Mouse (Mus musculus) hindbrain, embryonic 16.5 days (tissue): ENCODE data around the gene Casc3. TPM values are rescaled to one million over a fixed set of nuclear protein-coding genes. Genes with fewer than 3 reads are reported as not detected.

Experiments
- ATAC-seq: fragments of 200-750 bp; cut with Nextera tagmentation; 2 replicates; pipeline ENCODE4 v1.8.0; 2017; ENCODE audit warnings: moderate TSS enrichment, moderate library complexity
- H3K27ac ChIP-seq: fragments of 300-500 bp; sonication (generic); 2 replicates; pipeline ENCODE4 v1.5.1; 2014; ENCODE audit warnings: low read depth, mild to moderate bottlenecking, control low read depth, low read length, moderate library complexity
- H3K27me3 ChIP-seq: fragments of 300-500 bp; sonication (generic); replicated peaks from 2 replicates; pipeline ENCODE4 v1.6.1; 2014; ENCODE audit warnings: low read length; ENCODE audit not compliant: control insufficient read depth, insufficient read depth
- H3K36me3 ChIP-seq: fragments of 300-500 bp; sonication (generic); 2 replicates; pipeline ENCODE4 v1.6.1; 2014; ENCODE audit warnings: mild to moderate bottlenecking, low read length, moderate library complexity, mixed read lengths; ENCODE audit not compliant: control insufficient read depth, insufficient read depth
- H3K4me1 ChIP-seq: fragments of 300-500 bp; sonication (generic); 2 replicates; pipeline ENCODE4 v1.6.1; 2014; ENCODE audit warnings: low read depth, low read length; ENCODE audit not compliant: control insufficient read depth, insufficient read depth
- H3K4me2 ChIP-seq: fragments of 300-500 bp; sonication (generic); 2 replicates; pipeline ENCODE4 v1.6.1; 2014; ENCODE audit warnings: mild to moderate bottlenecking, low read length, control low read depth, moderate library complexity
- H3K4me3 ChIP-seq: fragments of 300-500 bp; sonication (generic); 2 replicates; pipeline ENCODE4 v1.5.1; 2014; ENCODE audit warnings: mild to moderate bottlenecking, low read length, control low read depth, moderate library complexity
- H3K9ac ChIP-seq: fragments of 300-500 bp; sonication (generic); 2 replicates; pipeline ENCODE4 v1.6.1; 2014; ENCODE audit warnings: low read depth, mild to moderate bottlenecking, control low read depth, low read length, moderate library complexity
- H3K9me3 ChIP-seq: fragments of 300-500 bp; sonication (generic); 2 replicates; pipeline ENCODE4 v1.6.1; 2014; ENCODE audit warnings: mild to moderate bottlenecking, low read length, moderate library complexity; ENCODE audit not compliant: control insufficient read depth
- WGBS: fragments of 180-500 bp; shearing (Covaris S2); extraction: QIAGEN DNeasy Blood & Tissue Kit; methylation state at CpG from one replicate; pipeline ENCODE4 v1.1.7; 2014; 5-methylcytosine and 5-hydroxymethylcytosine counted together
- polyA plus RNA-seq: library from polyadenylated mRNA; unstranded; fragments of >200 nt; fragmentation: Nextera tagmentation; extraction: Ambion mirVana; gene quantifications from 2 replicates; pipeline ENCODE4 v1.2.1, GENCODE M21; 2015

The Casc3 gene
- polyA plus RNA-seq, 1 experiment from 2014 or later = 41.7 TPM

DNA sequence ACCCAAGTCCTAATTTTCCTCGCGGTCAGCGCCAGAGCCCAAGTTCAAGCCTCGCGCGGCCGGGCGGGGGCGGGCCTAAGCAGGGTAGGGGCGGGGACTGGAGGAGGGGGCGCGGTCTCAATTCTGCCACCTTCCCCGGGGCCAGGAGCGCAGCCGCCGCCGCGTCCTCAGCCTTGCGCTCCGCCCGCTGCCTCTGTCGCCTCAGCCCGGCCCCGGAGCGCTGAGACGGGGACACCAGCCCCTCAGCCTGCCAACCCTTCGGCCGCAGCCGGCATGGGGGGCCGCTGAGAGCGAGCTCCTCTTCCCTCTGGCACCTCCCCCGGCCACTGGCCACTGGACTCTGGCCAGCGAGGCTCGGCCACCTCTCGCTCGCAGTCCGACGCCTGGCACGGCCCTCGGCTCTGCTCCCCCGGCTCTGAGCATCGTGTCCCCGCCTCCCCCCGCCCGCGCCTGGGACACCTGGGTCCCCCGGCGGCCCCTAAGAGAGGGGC is 32.0 kb downstream of the Casc3 start, which contains the start of gene Rapgefl1:
Gene Rapgefl1 (plus strand): TSS at position 135 of the 491 bp plus-strand sequence.
- H3K4me3 ChIP-seq = peak within 1 kb of the TSS; percentile 75
- peak within 1 kb of the TSS; percentile 84 for H3K27ac ChIP-seq
- H3K27me3 ChIP-seq = no peaks in the 10 kb centered on the region
- peaks cover 15% of the 10 kb centered on the region for H3K36me3 ChIP-seq
- WGBS = 0% methylated on average over 32 of the region's 48 CpGs
- H3K9me3 ChIP-seq = no peaks in the 10 kb centered on the region
- H3K9ac ChIP-seq = peak within 1 kb of the TSS; percentile 95
- H3K4me1 ChIP-seq = peaks cover 25% of the 10 kb centered on the region
- ATAC-seq = peak; percentile 93
- peak within 1 kb of the TSS; percentile 92 for H3K4me2 ChIP-seq

DNA sequence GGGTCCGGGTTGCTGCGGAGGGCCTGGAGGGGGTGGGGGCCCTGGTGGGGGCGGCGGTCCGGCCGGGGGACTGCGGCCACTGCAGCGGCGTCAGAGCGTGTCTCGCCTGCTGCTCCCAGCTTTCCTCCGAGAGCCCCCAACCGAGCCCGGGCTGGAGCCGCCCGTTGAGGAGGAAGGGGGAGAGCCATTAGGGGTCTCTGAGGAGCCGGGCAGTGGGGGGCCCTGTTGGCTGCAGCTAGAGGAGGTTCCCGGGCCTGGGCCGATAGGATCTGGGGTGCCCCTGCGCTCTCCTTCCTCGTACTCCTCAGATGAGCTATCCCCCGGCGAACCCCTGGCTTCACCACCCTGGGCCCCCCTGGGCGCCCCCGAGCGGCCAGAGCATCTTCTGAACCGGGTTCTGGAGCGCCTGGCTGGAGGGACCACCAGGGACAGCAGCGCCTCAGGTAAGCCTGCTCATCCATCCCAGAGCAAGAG is 32.6 kb downstream of the Casc3 start:
- H3K4me3 ChIP-seq = peak overlapping the region; percentile 75
- H3K27me3 ChIP-seq = no peaks in the 10 kb centered on the region
- H3K4me1 ChIP-seq = peaks cover 25% of the 10 kb centered on the region
- no peaks in the 10 kb centered on the region for H3K9me3 ChIP-seq
- under 1% methylated on average over 11 of the region's 29 CpGs for WGBS
- peak; percentile 43 for ATAC-seq
- H3K27ac ChIP-seq = peak overlapping the region; percentile 84
- peak overlapping the region; percentile 92 for H3K4me2 ChIP-seq
- H3K36me3 ChIP-seq = peaks cover 10% of the 10 kb centered on the region
- peak overlapping the region; percentile 95 for H3K9ac ChIP-seq

DNA sequence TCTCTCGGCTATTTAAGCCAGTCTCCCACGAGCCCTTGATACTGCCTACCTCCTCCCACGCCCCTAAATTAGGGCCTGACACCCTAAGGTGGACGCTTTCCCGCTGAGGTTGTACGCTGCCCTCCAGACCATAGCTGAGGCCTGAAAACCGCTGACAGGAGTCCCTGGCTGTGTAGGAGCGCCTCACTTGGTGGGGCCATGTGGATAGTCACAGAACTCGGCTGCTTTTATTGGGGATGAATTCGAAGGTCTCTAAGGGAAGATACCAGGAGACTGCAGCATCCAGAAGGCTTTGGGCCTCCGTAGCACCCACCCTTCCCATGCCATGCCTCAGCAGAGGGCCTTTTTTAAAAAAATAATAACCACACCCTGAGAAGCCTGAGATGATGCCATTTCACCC is 33.2 kb downstream of the Casc3 start:
- no peaks in the 10 kb centered on the region for H3K9me3 ChIP-seq
- H3K27me3 ChIP-seq = no peaks in the 10 kb centered on the region
- peak; percentile 3; the same call in 1 of the 2 replicates for ATAC-seq
- no peak overlapping the region for H3K27ac ChIP-seq
- peaks cover 25% of the 10 kb centered on the region for H3K4me1 ChIP-seq
- H3K9ac ChIP-seq = peak overlapping the region; percentile 95
- H3K4me2 ChIP-seq = peak overlapping the region; percentile 92
- peaks cover 4% of the 10 kb centered on the region for H3K36me3 ChIP-seq
- H3K4me3 ChIP-seq = peak overlapping the region; percentile 75
- 46% methylated on average over 11 of the region's 11 CpGs for WGBS

GRCm38 (mm10) chr11:98838512-98838911 is 33.8 kb downstream of the Casc3 start:
- Histone ChIP-seq H3K4me3 (peak overlapping the region; percentile 75), H3K27ac (no peak overlapping the region), H3K36me3 (no peaks in the 10 kb centered on the region; the same call in 1 of the 2 replicates), H3K4me2 (peak overlapping the region; percentile 92), H3K27me3 (no peaks in the 10 kb centered on the region), H3K9ac (peak overlapping the region; percentile 31), H3K9me3 (no peaks in the 10 kb centered on the region), H3K4me1 (peaks cover 25% of the 10 kb centered on the region)
- WGBS = 49% methylated on average over 9 of the region's 9 CpGs
- ATAC-seq = no peak

DNA sequence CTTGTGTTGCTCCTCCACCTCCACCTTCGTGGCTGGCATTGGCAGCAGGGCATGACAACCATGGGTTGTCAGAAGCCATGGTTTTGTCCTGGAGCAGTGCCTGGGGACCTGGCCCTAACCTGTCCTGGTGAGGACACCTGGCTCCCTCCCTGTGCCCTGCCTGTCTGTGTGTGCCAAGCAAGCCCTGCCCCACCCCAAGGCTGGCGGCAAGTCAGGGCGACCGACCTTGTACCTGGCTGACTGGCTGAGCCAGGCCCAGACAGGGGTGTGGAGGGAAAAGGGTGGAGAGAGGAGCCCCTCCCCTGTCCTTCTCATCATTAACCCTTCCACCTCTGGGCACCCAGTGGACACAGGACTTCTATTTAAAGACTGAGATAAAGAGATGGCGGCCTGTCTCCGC is 34.7 kb downstream of the Casc3 start:
- H3K4me1 ChIP-seq = peaks cover 25% of the 10 kb centered on the region
- H3K4me3 ChIP-seq = no peak overlapping the region
- ATAC-seq = no peak
- WGBS = 49% methylated on average over 6 of the region's 6 CpGs
- H3K36me3 ChIP-seq = no peaks in the 10 kb centered on the region
- no peaks in the 10 kb centered on the region for H3K9me3 ChIP-seq
- H3K4me2 ChIP-seq = no peak overlapping the region
- no peak overlapping the region for H3K9ac ChIP-seq
- no peaks in the 10 kb centered on the region for H3K27me3 ChIP-seq
- H3K27ac ChIP-seq = no peak overlapping the region

DNA sequence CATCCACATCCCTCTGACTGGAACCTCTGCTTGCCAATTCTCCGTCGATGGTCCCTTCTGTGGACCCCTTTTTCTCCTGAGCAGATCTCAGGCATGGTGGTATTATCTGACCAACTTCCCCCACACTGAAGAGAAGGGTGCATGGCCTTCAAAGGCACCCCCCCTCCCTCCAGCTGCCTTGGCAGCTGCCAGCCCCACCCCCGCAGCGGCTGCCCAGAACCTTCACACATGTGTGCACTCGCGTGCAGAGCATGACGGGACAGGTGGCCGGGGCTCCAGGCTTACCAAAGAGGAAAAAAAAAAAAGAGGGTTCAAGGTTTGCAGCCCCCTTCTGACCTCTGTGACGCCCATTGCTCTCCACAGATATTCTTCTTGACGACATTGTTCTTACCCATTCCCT is 35.2 kb downstream of the Casc3 start:
- Histone ChIP-seq H3K36me3 (no peaks in the 10 kb centered on the region), H3K4me2 (no peak overlapping the region), H3K27me3 (no peaks in the 10 kb centered on the region), H3K27ac (no peak overlapping the region), H3K4me3 (no peak overlapping the region), H3K9me3 (no peaks in the 10 kb centered on the region), H3K9ac (no peak overlapping the region), H3K4me1 (peaks cover 25% of the 10 kb centered on the region)
- 59% methylated on average over 10 of the region's 10 CpGs for WGBS
- no peak for ATAC-seq

GRCm38 (mm10) chr11:98846016-98846415 is 41.3 kb downstream of the Casc3 start:
- Histone ChIP-seq H3K9me3 (no peaks in the 10 kb centered on the region), H3K4me3 (no peak overlapping the region), H3K27ac (no peak overlapping the region), H3K27me3 (no peaks in the 10 kb centered on the region), H3K4me1 (peaks cover 10% of the 10 kb centered on the region), H3K4me2 (no peak overlapping the region), H3K36me3 (peaks cover 5% of the 10 kb centered on the region; the same call in 1 of the 2 replicates), H3K9ac (peak overlapping the region; percentile 31; the same call in 1 of the 2 replicates)
- 56% methylated on average over 13 of the region's 13 CpGs for WGBS
- no peak for ATAC-seq

- no peak overlapping the region for H3K9ac ChIP-seq
- no peak overlapping the region for H3K4me3 ChIP-seq
- H3K4me1 ChIP-seq = peaks cover 10% of the 10 kb centered on the region
- ATAC-seq = no peak
- 76% methylated on average over 19 of the region's 19 CpGs for WGBS
- H3K27me3 ChIP-seq = no peaks in the 10 kb centered on the region
- H3K36me3 ChIP-seq = peaks cover 5% of the 10 kb centered on the region; the same call in 1 of the 2 replicates
- H3K27ac ChIP-seq = no peak overlapping the region
- no peaks in the 10 kb centered on the region for H3K9me3 ChIP-seq
- H3K4me2 ChIP-seq = no peak overlapping the region
Measured at GRCm38 (mm10) chr11:98846865-98847604, 42.3 kb downstream of the Casc3 start.

DNA sequence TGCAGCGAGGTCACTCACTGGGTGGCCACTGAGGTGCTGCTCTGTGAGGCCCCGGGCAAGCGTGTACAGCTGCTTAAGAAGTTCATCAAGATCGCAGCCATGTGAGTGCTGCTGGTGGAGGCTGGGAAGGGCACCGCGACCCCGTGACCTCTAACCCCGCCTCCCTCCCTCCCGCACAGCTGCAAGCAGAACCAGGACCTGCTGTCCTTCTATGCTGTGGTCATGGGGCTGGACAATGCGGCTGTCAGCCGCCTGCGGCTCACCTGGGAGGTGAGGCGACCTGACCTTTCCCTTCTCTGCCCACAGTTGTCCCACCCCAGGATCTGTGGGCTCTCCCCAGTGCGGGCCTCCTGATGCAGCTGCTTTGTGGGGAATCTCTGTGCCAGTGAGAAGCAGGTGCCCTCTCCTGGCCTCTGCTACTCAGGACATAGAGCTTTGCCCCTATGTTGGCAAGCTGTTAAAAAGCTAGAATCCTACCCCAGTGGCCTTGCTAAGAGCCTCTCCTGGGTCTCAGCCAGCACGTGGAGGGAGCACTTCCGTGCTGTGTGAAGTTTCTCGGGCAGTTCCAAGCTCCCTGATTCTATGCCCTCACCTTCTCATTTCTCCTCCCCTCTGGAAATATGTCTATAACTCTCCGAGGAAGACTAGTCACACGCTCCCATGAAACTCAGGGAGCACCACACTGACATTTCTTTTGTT is 44.6 kb downstream of the Casc3 start:
- H3K27me3 ChIP-seq = no peaks in the 10 kb centered on the region
- peaks cover 10% of the 10 kb centered on the region for H3K4me1 ChIP-seq
- H3K4me2 ChIP-seq = no peak overlapping the region; the same call in none of the 2 replicates
- no peak overlapping the region for H3K9ac ChIP-seq
- H3K9me3 ChIP-seq = no peaks in the 10 kb centered on the region
- ATAC-seq = no peak
- no peak overlapping the region for H3K4me3 ChIP-seq
- H3K27ac ChIP-seq = no peak overlapping the region
- 8% methylated on average over 19 of the region's 19 CpGs for WGBS
- peaks cover 5% of the 10 kb centered on the region; the same call in 1 of the 2 replicates for H3K36me3 ChIP-seq
